Mouse (Mus musculus) ES-Bruce4 (cell line): ENCODE data around the gene Tiam1.

Source experiments
- CTCF ChIP-seq: IDR thresholded peaks from one replicate; pipeline ENCODE4 v1.8.1; 2011; ENCODE audit warnings: low read depth, low read length
- POLR2A ChIP-seq: IDR thresholded peaks from one replicate; pipeline ENCODE4 v1.8.1; 2011; ENCODE audit warnings: low read length; ENCODE audit not compliant: insufficient read depth

- no peak for TF ChIP-seq POLR2A
- no peak for TF ChIP-seq CTCF
Observed at GRCm38 (mm10) chr16:90011521-90012181, 131.9 kb downstream of the Tiam1 start.
